In genomic region chr17:84026110-84026509, GRCm38 (mm10) we compare ENCODE assay signal across 9 mouse cellular contexts.
DNase-seq lines count a peak whose midpoint lies in the region; ATAC-seq and TF ChIP-seq lines count a peak whose summit lies in the region.
"Had no signal": no experiment of that assay in that cellular context is flagged by ENCODE, and none has a peak within 500 bp of the region (broad histone marks: within the 10 kb centered on the region; RNA-seq: fewer than 3 reads in every experiment).

No protein-coding gene starts in this region.

- H3K4me2 ChIP-seq in heart, postnatal 0 days (ENCODE audit: low read depth, low read length): no peak overlapping the region
- H3K4me2 ChIP-seq: liver, embryonic 15.5 days had no signal

- no peak overlapping the region for H3K9ac ChIP-seq in heart, postnatal 0 days (replicated peaks; ENCODE audit: low read depth, low read length)
- H3K9ac ChIP-seq: liver, embryonic 15.5 days had no signal

- 12% methylated on average over 9 of the region's 9 CpGs for WGBS in heart, postnatal 0 days

- TF ChIP-seq CTCF in heart, postnatal 0 days (IDR thresholded peaks at IDR 0.05; ENCODE audit: low read depth): no peak

- no peak overlapping the region for H3K27ac ChIP-seq in heart, postnatal 0 days (ENCODE audit: low read depth)
- H3K27ac ChIP-seq: liver, embryonic 15.5 days had no signal

- intact Hi-C loops in gastrocnemius, postnatal 14 days (cut with DNase I; ENCODE audit: low total_unique reads): loop anchor here (5.0 kb wide), 3 partner anchors 76 to 361 kb away; no protein-coding TSS in a partner anchor

- DNase-seq in layer of hippocampus, adult 11-12 months (ENCODE audit: low spot score): peak; percentile 53
- DNase-seq in layer of hippocampus, postnatal 10 days (ENCODE audit: low spot score in 2 of 2): no peak
- DNase-seq in ES-CJ7 (ENCODE audit: low read depth, low spot score): peak; percentile 55
- peak; percentile 31 to 37 for DNase-seq in adrenal gland, postnatal 4 days (ENCODE audit: low spot score in 2 of 2)
- DNase-seq in heart, postnatal 0 days (ENCODE audit: low spot score): peak; percentile 69
- peak; percentile 73 to 76 for DNase-seq in lung, adult 18-20 months
- peak; percentile 82 for DNase-seq in testis, postnatal 14 days (ENCODE audit: low spot score)
- DNase-seq in gastrocnemius, postnatal 14 days: no peak

- peaks cover 6% of the 10 kb centered on the region for H3K4me1 ChIP-seq in heart, postnatal 0 days (ENCODE audit: control insufficient read depth, insufficient read depth)

- H3K27me3 ChIP-seq in heart, postnatal 0 days (ENCODE audit: control insufficient read depth, insufficient read depth, low read length): no peaks in the 10 kb centered on the region
- H3K27me3 ChIP-seq: liver, embryonic 15.5 days had no signal

- H3K4me3 ChIP-seq in heart, postnatal 0 days (ENCODE audit: low read depth, low read length): no peak overlapping the region
- H3K4me3 ChIP-seq: liver, embryonic 15.5 days had no signal

- ATAC-seq in heart, postnatal 0 days (ENCODE audit: insufficient read depth, low read depth): peak; percentile 70

- no peaks in the 10 kb centered on the region for H3K36me3 ChIP-seq in heart, postnatal 0 days (replicated peaks; ENCODE audit: control insufficient read depth, insufficient read depth, low read length)
- H3K36me3 ChIP-seq: liver, embryonic 15.5 days had no signal

- no peak for TF ChIP-seq EP300 in heart, postnatal 0 days (IDR thresholded peaks at IDR 0.05; ENCODE audit: low read depth)

- no peaks in the 10 kb centered on the region for H3K9me3 ChIP-seq in heart, postnatal 0 days (replicated peaks; ENCODE audit: control insufficient read depth, low read length)
- H3K9me3 ChIP-seq: liver, embryonic 15.5 days had no signal

Comparison
In these comparisons a context has a peak if more than half of its experiments do, and no peak if none do; other contexts are left out.
1. DNase-seq: peak in layer of hippocampus, adult 11-12 months (single experiment), ES-CJ7 (single experiment), adrenal gland, postnatal 4 days (2 of 2), heart, postnatal 0 days (single experiment), lung, adult 18-20 months (2 of 2) and testis, postnatal 14 days (single experiment); none in layer of hippocampus, postnatal 10 days (0 of 2) and gastrocnemius, postnatal 14 days (single experiment).